ENCODE assay signal across 22 mouse cellular contexts in genomic region chr13:37742248-37742647, GRCm38 (mm10).
"Had no signal": no experiment of that assay in that cellular context is flagged by ENCODE, and none has a peak within 500 bp of the region (broad histone marks: within the 10 kb centered on the region; RNA-seq: fewer than 3 reads in every experiment).

No protein-coding gene starts in this region.

- DNase-seq: liver, embryonic 13.5 days; liver, postnatal 0 days; lung, adult 2 months; lung, postnatal 14 days; lung, postnatal 36 days; retina, postnatal 1 day; right cerebral cortex, adult 18-20 months; right cerebral cortex, postnatal 25 days; right cerebral cortex, postnatal 4 days; spleen, adult 18-20 months; thymus, adult 18-20 months; thymus, postnatal 14 days; thymus, postnatal 36 days had no signal

- H3K4me1 ChIP-seq: midbrain, embryonic 10.5 days; midbrain, embryonic 13.5 days; midbrain, embryonic 15.5 days; neural tube, embryonic 13.5 days; neural tube, embryonic 15.5 days had no signal

- H3K4me3 ChIP-seq: liver, embryonic 13.5 days; liver, embryonic 15.5 days; lung, embryonic 15.5 days; midbrain, embryonic 10.5 days; midbrain, embryonic 13.5 days; midbrain, embryonic 15.5 days; myocyte; neural tube, embryonic 13.5 days; neural tube, embryonic 15.5 days had no signal

- H3K27ac ChIP-seq: liver, embryonic 13.5 days; liver, embryonic 15.5 days; lung, embryonic 15.5 days; midbrain, embryonic 10.5 days; midbrain, embryonic 13.5 days; midbrain, embryonic 15.5 days; neural tube, embryonic 13.5 days; neural tube, embryonic 15.5 days had no signal

- ATAC-seq: liver, postnatal 0 days; lung, postnatal 0 days; midbrain, embryonic 13.5 days; midbrain, embryonic 15.5 days had no signal
